Mouse (Mus musculus): Measurements from ENCODE around the gene Shb. TPM values are rescaled to one million over a fixed set of nuclear protein-coding genes. Genes with fewer than 3 reads are reported as not detected.

Gene Shb
- total and polyA plus RNA-seq, 2 experiments = 17.1 to 42.1 TPM

DNA sequence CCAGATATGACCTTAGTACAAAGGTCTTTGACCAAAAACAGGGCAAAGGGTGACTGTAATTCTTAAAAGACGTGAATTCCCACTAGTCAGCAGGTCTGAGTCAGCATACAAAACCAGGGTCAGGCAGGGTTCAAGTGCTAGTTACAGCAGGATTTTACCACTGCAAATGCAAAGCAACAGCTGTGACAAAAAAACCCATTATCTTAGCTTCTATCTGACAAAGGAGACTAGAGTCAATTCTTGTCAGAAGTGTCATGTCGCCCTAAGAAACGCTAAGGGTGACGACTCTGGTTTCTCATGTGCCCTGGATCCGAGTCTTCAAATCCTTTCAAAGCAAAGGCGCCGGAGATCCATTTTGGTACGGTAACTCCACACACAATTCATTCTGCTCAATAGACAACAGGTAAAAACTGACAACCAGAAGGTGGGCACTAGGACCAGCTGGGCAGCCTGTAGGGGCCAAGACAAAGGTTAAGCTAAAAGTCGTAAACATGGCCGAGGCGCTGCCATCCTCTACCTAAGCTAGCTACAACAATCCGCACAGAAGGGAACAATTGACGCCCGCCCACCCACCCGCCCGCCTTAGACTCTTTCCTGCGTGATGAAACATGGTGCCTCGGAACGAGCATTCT is 124.5 kb downstream of the Shb start:
- H3K36me3 ChIP-seq (ENCODE audit: control insufficient read depth, insufficient read depth, low read length) = peaks cover 16% of the 10 kb centered on the region; the same call in 1 of the 2 replicates
- TF ChIP-seq CTCF (IDR thresholded peaks at IDR 0.05; ENCODE audit: low read depth, low read length) = no peak
- TF ChIP-seq POLR2A (IDR thresholded peaks at IDR 0.05; ENCODE audit: extremely low read depth, insufficient read depth, low read length) = no peak
- no peaks in the 10 kb centered on the region for H3K27me3 ChIP-seq (ENCODE audit: control insufficient read depth, insufficient read depth, low read length)
- H3K9ac ChIP-seq (ENCODE audit: low read depth, low read length) = peak overlapping the region; percentile 99
- peak overlapping the region; percentile 92 for H3K4me3 ChIP-seq (ENCODE audit: insufficient read depth, low read depth, low read length)
- under 1% methylated on average over 19 of the region's 19 CpGs for WGBS
- H3K79me2 ChIP-seq (ENCODE audit: control insufficient read depth, insufficient read depth, low read length) = peaks cover 19% of the 10 kb centered on the region; the same call in 1 of the 2 replicates
- DNase-seq (ENCODE audit: extremely low read depth, low read depth, low spot score) = peak; percentile 94
- H3K27ac ChIP-seq (replicated peaks; ENCODE audit: insufficient read depth, low read depth, low read length) = peak overlapping the region; percentile 95
- peaks cover 31% of the 10 kb centered on the region for H3K4me1 ChIP-seq (ENCODE audit: control insufficient read depth, insufficient read depth, low read length)

GRCm38 (mm10) chr4:45407001-45407702 is 125.1 kb downstream of the Shb start:
- H3K4me1 ChIP-seq (ENCODE audit: control insufficient read depth, insufficient read depth, low read length) = peaks cover 29% of the 10 kb centered on the region
- H3K4me3 ChIP-seq (ENCODE audit: insufficient read depth, low read depth, low read length) = peak overlapping the region; percentile 92
- 13% methylated on average over 5 of the region's 5 CpGs for WGBS

GRCm38 (mm10) chr4:45406397-45406796 is 125.9 kb downstream of the Shb start:
- H3K4me3 ChIP-seq (ENCODE audit: insufficient read depth, low read depth, low read length) = peak overlapping the region; percentile 92
- H3K27ac ChIP-seq (replicated peaks; ENCODE audit: insufficient read depth, low read depth, low read length) = peak overlapping the region; percentile 14; the same call in 1 of the 2 replicates
- H3K36me3 ChIP-seq (ENCODE audit: control insufficient read depth, insufficient read depth, low read length) = peaks cover 22% of the 10 kb centered on the region; the same call in 1 of the 2 replicates
- DNase-seq (ENCODE audit: extremely low read depth, low read depth, low spot score) = peak; percentile 59
- TF ChIP-seq POLR2A (IDR thresholded peaks at IDR 0.05; ENCODE audit: extremely low read depth, insufficient read depth, low read length) (no peak), CTCF (IDR thresholded peaks at IDR 0.05; ENCODE audit: low read depth, low read length) (no peak)
- H3K79me2 ChIP-seq (ENCODE audit: control insufficient read depth, insufficient read depth, low read length) = peaks cover 25% of the 10 kb centered on the region; the same call in 1 of the 2 replicates
- peak overlapping the region; percentile 75 for H3K9ac ChIP-seq (ENCODE audit: low read depth, low read length)
- 44% methylated on average over 7 of the region's 7 CpGs for WGBS
- no peaks in the 10 kb centered on the region for H3K27me3 ChIP-seq (ENCODE audit: control insufficient read depth, insufficient read depth, low read length)
- peaks cover 25% of the 10 kb centered on the region for H3K4me1 ChIP-seq (ENCODE audit: control insufficient read depth, insufficient read depth, low read length)

More at GRCm38 (mm10) chr4:45407001-45407702, 125.1 kb downstream of the Shb start:
- peak overlapping the region; percentile 99 for H3K9ac ChIP-seq (ENCODE audit: low read depth, low read length)
- H3K27ac ChIP-seq (replicated peaks; ENCODE audit: insufficient read depth, low read depth, low read length) = peak overlapping the region; percentile 95
- peak; percentile 47 for DNase-seq (ENCODE audit: extremely low read depth, low read depth, low spot score)
- H3K27me3 ChIP-seq (ENCODE audit: control insufficient read depth, insufficient read depth, low read length) = no peaks in the 10 kb centered on the region
- TF ChIP-seq CTCF (IDR thresholded peaks at IDR 0.05; ENCODE audit: low read depth, low read length) = no peak
- no peak for TF ChIP-seq POLR2A (IDR thresholded peaks at IDR 0.05; ENCODE audit: extremely low read depth, insufficient read depth, low read length)
- H3K36me3 ChIP-seq (ENCODE audit: control insufficient read depth, insufficient read depth, low read length) = peaks cover 19% of the 10 kb centered on the region; the same call in 1 of the 2 replicates
- peaks cover 25% of the 10 kb centered on the region; the same call in 1 of the 2 replicates for H3K79me2 ChIP-seq (ENCODE audit: control insufficient read depth, insufficient read depth, low read length)

DNA sequence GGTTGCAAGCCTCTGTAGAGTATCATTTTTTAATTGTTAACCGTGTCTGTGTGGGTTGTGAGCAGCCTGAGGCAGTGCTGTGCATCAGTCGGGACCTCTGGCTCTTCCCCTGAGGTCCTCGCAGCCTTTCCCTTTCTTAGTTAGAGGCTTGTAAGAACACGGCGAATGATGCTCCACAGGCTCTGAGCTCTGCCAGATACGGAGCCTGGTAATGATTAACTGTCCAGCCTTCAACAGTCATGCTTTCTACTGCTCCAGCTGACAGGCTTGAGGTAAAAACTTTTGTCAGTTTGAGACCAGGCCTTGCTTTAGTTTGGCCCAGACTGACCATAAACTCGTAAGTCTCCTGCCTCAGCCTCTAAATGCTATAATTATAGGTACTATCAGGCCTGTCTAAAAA is 127.0 kb downstream of the Shb start:
- peaks cover 25% of the 10 kb centered on the region; the same call in 1 of the 2 replicates for H3K79me2 ChIP-seq (ENCODE audit: control insufficient read depth, insufficient read depth, low read length)
- peak; percentile 91 for DNase-seq (ENCODE audit: extremely low read depth, low read depth, low spot score)
- H3K9ac ChIP-seq (ENCODE audit: low read depth, low read length) = no peak overlapping the region
- H3K27ac ChIP-seq (replicated peaks; ENCODE audit: insufficient read depth, low read depth, low read length) = no peak overlapping the region
- no peaks in the 10 kb centered on the region for H3K27me3 ChIP-seq (ENCODE audit: control insufficient read depth, insufficient read depth, low read length)
- TF ChIP-seq CTCF (IDR thresholded peaks at IDR 0.05; ENCODE audit: low read depth, low read length) (no peak), POLR2A (IDR thresholded peaks at IDR 0.05; ENCODE audit: extremely low read depth, insufficient read depth, low read length) (no peak)
- peaks cover 29% of the 10 kb centered on the region for H3K36me3 ChIP-seq (ENCODE audit: control insufficient read depth, insufficient read depth, low read length)
- no peak overlapping the region for H3K4me3 ChIP-seq (ENCODE audit: insufficient read depth, low read depth, low read length)
- H3K4me1 ChIP-seq (ENCODE audit: control insufficient read depth, insufficient read depth, low read length) = peaks cover 20% of the 10 kb centered on the region
- 24% methylated on average over 7 of the region's 7 CpGs for whole genome bisulfite sequencing

- Histone ChIP-seq H3K79me2 (ENCODE audit: control insufficient read depth, insufficient read depth, low read length) (peaks cover 28% of the 10 kb centered on the region; the same call in 1 of the 2 replicates), H3K36me3 (ENCODE audit: control insufficient read depth, insufficient read depth, low read length) (peaks cover 40% of the 10 kb centered on the region), H3K9ac (ENCODE audit: low read depth, low read length) (no peak overlapping the region), H3K4me3 (ENCODE audit: insufficient read depth, low read depth, low read length) (no peak overlapping the region), H3K27me3 (ENCODE audit: control insufficient read depth, insufficient read depth, low read length) (no peaks in the 10 kb centered on the region), H3K27ac (replicated peaks; ENCODE audit: insufficient read depth, low read depth, low read length) (no peak overlapping the region), H3K4me1 (ENCODE audit: control insufficient read depth, insufficient read depth, low read length) (peaks cover 17% of the 10 kb centered on the region)
- WGBS = 92% methylated on average over 7 of the region's 7 CpGs
- DNase-seq (ENCODE audit: extremely low read depth, low read depth, low spot score) = no peak
- TF ChIP-seq CTCF (IDR thresholded peaks at IDR 0.05; ENCODE audit: low read depth, low read length) (no peak), POLR2A (IDR thresholded peaks at IDR 0.05; ENCODE audit: extremely low read depth, insufficient read depth, low read length) (no peak)
Observed at GRCm38 (mm10) chr4:45404086-45404485, 128.2 kb downstream of the Shb start.

All from liver, adult 2 months (tissue).